Mouse (Mus musculus): ENCODE data around the gene Cyld. TPM values are rescaled to one million over a fixed set of nuclear protein-coding genes. Genes with fewer than 3 reads are reported as not detected.

The Cyld gene
- polyA plus RNA-seq (2014; fragmentation: Illumina TruSeq; extraction: RNeasy Lipid Tissue Mini Kit (QIAGEN cat#74804); ENCODE audit: low read depth, low replicate concordance) = 17.5 TPM

GRCm38 (mm10) chr8:88696721-88697641 lies at the start of gene Cyld:
Gene Cyld, plus strand, starts transcription at chr8:88697028.

Other genes starting within 250 kb of the Cyld start
- gene Nkd1, start 175.7 kb upstream of the Cyld start, polyA plus RNA-seq (2014; fragmentation: Illumina TruSeq; extraction: RNeasy Lipid Tissue Mini Kit (QIAGEN cat#74804); ENCODE audit: low read depth, low replicate concordance) = 1.4 TPM
- gene Snx20, start 60.9 kb upstream of the Cyld start, polyA plus RNA-seq (2014; fragmentation: Illumina TruSeq; extraction: RNeasy Lipid Tissue Mini Kit (QIAGEN cat#74804); ENCODE audit: low read depth, low replicate concordance) = 0.19 TPM
- not detected for gene Nod2, start 49.7 kb upstream of the Cyld start, polyA plus RNA-seq (2014; fragmentation: Illumina TruSeq; extraction: RNeasy Lipid Tissue Mini Kit (QIAGEN cat#74804); ENCODE audit: low read depth, low replicate concordance)

Measured in liver, adult 10 weeks (tissue).